Mouse (Mus musculus): ENCODE results near the gene Nudt3. TPM values are rescaled to one million over a fixed set of nuclear protein-coding genes. Genes with fewer than 3 reads are reported as not detected.
"Not testable (repeated sequence)": the region's sequence is repeated elsewhere in the genome, so short reads cannot be mapped to it uniquely, and the experiment has no call there.

Gene Nudt3
- polyA plus RNA-seq, 1 experiment, result 142 TPM

GRCm38 (mm10) chr17:27642491-27643062 is 19.3 kb upstream of the Nudt3 start:
- Histone ChIP-seq H3K4me2 (ENCODE audit: low read depth) (peak overlapping the region; percentile 60), H3ac (ENCODE audit: control insufficient read depth, insufficient read length) (no peak overlapping the region), H3K4me3 (no peak overlapping the region), H3K36me3 (ENCODE audit: control insufficient read depth, insufficient read depth) (no peaks in the 10 kb centered on the region), H3K79me2 (ENCODE audit: control insufficient read depth, insufficient read depth) (no peaks in the 10 kb centered on the region), H3K27me3 (ENCODE audit: control insufficient read depth, insufficient read depth, insufficient read length) (no peaks in the 10 kb centered on the region)
- TF ChIP-seq E2F4 (IDR thresholded peaks at IDR 0.05; ENCODE audit: insufficient read depth) (no peak), SRF (IDR thresholded peaks at IDR 0.05; ENCODE audit: control insufficient read depth, insufficient read length, low read depth) (no peak), POLR2A (IDR thresholded peaks at IDR 0.05; ENCODE audit: insufficient read length, low read depth) (peak; percentile 21), MYOG (IDR thresholded peaks at IDR 0.05; ENCODE audit: control insufficient read depth in 1 of 3, insufficient read depth in 1 of 3, insufficient read length in 2 of 3, low read depth in 2 of 3) (no peak), POLR2AphosphoS2 (IDR thresholded peaks at IDR 0.05; ENCODE audit: insufficient read length, low read depth) (no peak), MYOD1 (IDR thresholded peaks at IDR 0.05; ENCODE audit: control insufficient read depth in 1 of 3, insufficient read length in 2 of 3, low read depth in 2 of 3) (peak in 1 of 3 experiments; percentile 43), CEBPB (IDR thresholded peaks at IDR 0.05; ENCODE audit: insufficient read depth, poor library complexity, severe bottlenecking) (no peak)

GRCm38 (mm10) chr17:27639851-27640250 is 16.6 kb upstream of the Nudt3 start:
- H3K4me3 ChIP-seq; H3ac ChIP-seq (ENCODE audit: control insufficient read depth, insufficient read length); H3K4me2 ChIP-seq (ENCODE audit: low read depth); H3K79me2 ChIP-seq (ENCODE audit: control insufficient read depth, insufficient read depth); H3K27me3 ChIP-seq (ENCODE audit: control insufficient read depth, insufficient read depth, insufficient read length); H3K36me3 ChIP-seq (ENCODE audit: control insufficient read depth, insufficient read depth): not testable (repeated sequence)

GRCm38 (mm10) chr17:27638921-27639332 is 15.6 kb upstream of the Nudt3 start:
- Histone ChIP-seq H3K27me3 (ENCODE audit: control insufficient read depth, insufficient read depth, insufficient read length) (no peaks in the 10 kb centered on the region), H3K79me2 (ENCODE audit: control insufficient read depth, insufficient read depth) (peaks cover 11% of the 10 kb centered on the region), H3K4me3 (no peak overlapping the region), H3ac (ENCODE audit: control insufficient read depth, insufficient read length) (no peak overlapping the region), H3K36me3 (ENCODE audit: control insufficient read depth, insufficient read depth) (no peaks in the 10 kb centered on the region), H3K4me2 (ENCODE audit: low read depth) (no peak overlapping the region)
- no peak for TF ChIP-seq SRF (IDR thresholded peaks at IDR 0.05; ENCODE audit: control insufficient read depth, insufficient read length, low read depth)
- no peak for TF ChIP-seq E2F4 (IDR thresholded peaks at IDR 0.05; ENCODE audit: insufficient read depth)

- no peaks in the 10 kb centered on the region for H3K27me3 ChIP-seq (ENCODE audit: control insufficient read depth, insufficient read depth, insufficient read length)
- H3ac ChIP-seq (ENCODE audit: control insufficient read depth, insufficient read length), result no peak overlapping the region
- H3K4me2 ChIP-seq (ENCODE audit: low read depth), result no peak overlapping the region
- TF ChIP-seq SRF (IDR thresholded peaks at IDR 0.05; ENCODE audit: control insufficient read depth, insufficient read length, low read depth), result no peak
- no peak for TF ChIP-seq TCF12 (IDR thresholded peaks at IDR 0.05; ENCODE audit: insufficient read depth, poor library complexity, severe bottlenecking)
- no peak for TF ChIP-seq MAX (IDR thresholded peaks at IDR 0.05; ENCODE audit: low read depth)
- TF ChIP-seq MYOG (IDR thresholded peaks at IDR 0.05; ENCODE audit: control insufficient read depth in 1 of 3, insufficient read depth in 1 of 3, insufficient read length in 2 of 3, low read depth in 2 of 3), result no peak
- no peak for TF ChIP-seq E2F4 (IDR thresholded peaks at IDR 0.05; ENCODE audit: insufficient read depth)
- no peak for TF ChIP-seq CEBPB (IDR thresholded peaks at IDR 0.05; ENCODE audit: insufficient read depth, poor library complexity, severe bottlenecking)
- TF ChIP-seq REST (IDR thresholded peaks at IDR 0.05; ENCODE audit: insufficient read depth, insufficient read length), result no peak
- no peak for TF ChIP-seq POLR2AphosphoS2 (IDR thresholded peaks at IDR 0.05; ENCODE audit: insufficient read length, low read depth)
- peaks cover 27% of the 10 kb centered on the region for H3K79me2 ChIP-seq (ENCODE audit: control insufficient read depth, insufficient read depth)
- peaks cover 14% of the 10 kb centered on the region for H3K36me3 ChIP-seq (ENCODE audit: control insufficient read depth, insufficient read depth)
- no peak overlapping the region for H3K4me3 ChIP-seq
These were observed 14.0 kb upstream of the Nudt3 start for GRCm38 (mm10) chr17:27637333-27637732.

- peak within 1 kb of the TSS; percentile 61 for H3ac ChIP-seq (ENCODE audit: control insufficient read depth, insufficient read length)
- peaks cover 36% of the 10 kb centered on the region for H3K79me2 ChIP-seq (ENCODE audit: control insufficient read depth, insufficient read depth)
- peak within 1 kb of the TSS; percentile 71 for H3K4me2 ChIP-seq (ENCODE audit: low read depth)
- TF ChIP-seq TCF3 (IDR thresholded peaks at IDR 0.05; ENCODE audit: insufficient read length, low read depth) (no peak), CEBPB (IDR thresholded peaks at IDR 0.05; ENCODE audit: insufficient read depth, poor library complexity, severe bottlenecking) (no peak), USF1 (IDR thresholded peaks at IDR 0.05; ENCODE audit: low read depth) (no peak), E2F4 (IDR thresholded peaks at IDR 0.05; ENCODE audit: insufficient read depth) (no peak)
- no peaks in the 10 kb centered on the region for H3K27me3 ChIP-seq (ENCODE audit: control insufficient read depth, insufficient read depth, insufficient read length)
- H3K4me3 ChIP-seq, result peak within 1 kb of the TSS; percentile 96
- peaks cover 23% of the 10 kb centered on the region for H3K36me3 ChIP-seq (ENCODE audit: control insufficient read depth, insufficient read depth)
These were observed 13.1 kb upstream of the Nudt3 start, which contains the start of gene Rps10 for GRCm38 (mm10) chr17:27636132-27637020. TSS of gene Rps10 (minus strand) at chr17:27636669.

- H3K79me2 ChIP-seq (ENCODE audit: control insufficient read depth, insufficient read depth), result peaks cover 37% of the 10 kb centered on the region
- H3K36me3 ChIP-seq (ENCODE audit: control insufficient read depth, insufficient read depth), result peaks cover 32% of the 10 kb centered on the region
- peak overlapping the region; percentile 96 for H3K4me3 ChIP-seq
- peak overlapping the region; percentile 61 for H3ac ChIP-seq (ENCODE audit: control insufficient read depth, insufficient read length)
- H3K4me2 ChIP-seq (ENCODE audit: low read depth), result peak overlapping the region; percentile 71
- not testable (repeated sequence) for H3K27me3 ChIP-seq (ENCODE audit: control insufficient read depth, insufficient read depth, insufficient read length)
These were observed 12.2 kb upstream of the Nudt3 start for GRCm38 (mm10) chr17:27635575-27635903.
